ENCODE assay signal across 20 mouse cellular contexts in genomic region chr9:16428589-16428988, GRCm38 (mm10).
DNase-seq lines count a peak whose midpoint lies in the region; ATAC-seq lines count a peak whose summit lies in the region.
"Had no signal": no experiment of that assay in that cellular context is flagged by ENCODE, and none has a peak within 500 bp of the region (broad histone marks: within the 10 kb centered on the region; RNA-seq: fewer than 3 reads in every experiment).

No protein-coding gene starts in this region.

- no peaks in the 10 kb centered on the region for H3K36me3 ChIP-seq in hindbrain, embryonic 11.5 days (ENCODE audit: control insufficient read depth, insufficient read depth, low read length)
- no peaks in the 10 kb centered on the region for H3K36me3 ChIP-seq in hindbrain, embryonic 10.5 days
- no peaks in the 10 kb centered on the region for H3K36me3 ChIP-seq in hindbrain, embryonic 12.5 days
- H3K36me3 ChIP-seq in midbrain, embryonic 13.5 days, result no peaks in the 10 kb centered on the region
- H3K36me3 ChIP-seq: embryonic facial prominence, embryonic 15.5 days; stomach, embryonic 15.5 days had no signal

- no peaks in the 10 kb centered on the region for H3K4me1 ChIP-seq in hindbrain, embryonic 11.5 days (replicated peaks; ENCODE audit: control insufficient read depth, insufficient read depth, low read length)
- peaks cover 16% of the 10 kb centered on the region for H3K4me1 ChIP-seq in hindbrain, embryonic 10.5 days (replicated peaks)
- peaks cover 9% of the 10 kb centered on the region for H3K4me1 ChIP-seq in hindbrain, embryonic 12.5 days
- H3K4me1 ChIP-seq in midbrain, embryonic 13.5 days (replicated peaks), result peaks cover 20% of the 10 kb centered on the region
- H3K4me1 ChIP-seq: embryonic facial prominence, embryonic 15.5 days; stomach, embryonic 15.5 days had no signal

- no peak overlapping the region for H3K27ac ChIP-seq in hindbrain, embryonic 11.5 days (ENCODE audit: low read depth, low read length)
- no peak overlapping the region for H3K27ac ChIP-seq in hindbrain, embryonic 10.5 days
- H3K27ac ChIP-seq in hindbrain, embryonic 12.5 days, result peak overlapping the region; percentile 73
- peak overlapping the region; percentile 70 for H3K27ac ChIP-seq in midbrain, embryonic 13.5 days
- H3K27ac ChIP-seq: embryonic facial prominence, embryonic 15.5 days; macrophage; stomach, embryonic 15.5 days had no signal

- peak; percentile 33 for DNase-seq in hindbrain, embryonic 11.5 days (ENCODE audit: low spot score)
- DNase-seq in hindbrain, embryonic 10.5 days (ENCODE audit: low spot score), result no peak
- DNase-seq in embryo, embryonic 10 days (ENCODE audit: low spot score), result peak; percentile 51
- no peak for DNase-seq in gastrocnemius, adult 18-20 months (ENCODE audit: low spot score)
- DNase-seq in cerebellum, adult 11 months, result no peak
- no peak for DNase-seq in spleen, postnatal 4 days (ENCODE audit: low spot score in 2 of 2)
- DNase-seq: adrenal gland, adult 8-10 months; cerebellum, adult 2 months; kidney, adult 2 months; kidney, postnatal 36 days; liver; lung, embryonic 14.5 days; right cerebral cortex, adult 18-20 months; spleen, adult 18-20 months; thymus, adult 2 months had no signal

- H3K9me3 ChIP-seq in hindbrain, embryonic 11.5 days (ENCODE audit: control insufficient read depth, low read length), result no peaks in the 10 kb centered on the region
- no peaks in the 10 kb centered on the region for H3K9me3 ChIP-seq in hindbrain, embryonic 10.5 days
- no peaks in the 10 kb centered on the region for H3K9me3 ChIP-seq in hindbrain, embryonic 12.5 days (replicated peaks)
- H3K9me3 ChIP-seq in midbrain, embryonic 13.5 days, result no peaks in the 10 kb centered on the region
- H3K9me3 ChIP-seq: embryonic facial prominence, embryonic 15.5 days; stomach, embryonic 15.5 days had no signal

- ATAC-seq in hindbrain, embryonic 11.5 days (ENCODE audit: low FRiP score), result peak; percentile 78; the same call in 1 of the 2 replicates
- ATAC-seq in hindbrain, embryonic 12.5 days (ENCODE audit: low FRiP score), result peak; percentile 69
- ATAC-seq in midbrain, embryonic 13.5 days, result peak; percentile 82

- H3K27me3 ChIP-seq in hindbrain, embryonic 11.5 days (ENCODE audit: control insufficient read depth, insufficient read depth, low read length), result no peaks in the 10 kb centered on the region
- no peaks in the 10 kb centered on the region for H3K27me3 ChIP-seq in hindbrain, embryonic 10.5 days (ENCODE audit: insufficient read depth, poor library complexity, severe bottlenecking)
- H3K27me3 ChIP-seq in hindbrain, embryonic 12.5 days, result no peaks in the 10 kb centered on the region
- H3K27me3 ChIP-seq in midbrain, embryonic 13.5 days, result no peaks in the 10 kb centered on the region
- H3K27me3 ChIP-seq: embryonic facial prominence, embryonic 15.5 days; stomach, embryonic 15.5 days had no signal

- H3K9ac ChIP-seq in hindbrain, embryonic 11.5 days (ENCODE audit: low read depth, low read length), result no peak overlapping the region
- no peak overlapping the region for H3K9ac ChIP-seq in hindbrain, embryonic 12.5 days
- no peak overlapping the region for H3K9ac ChIP-seq in midbrain, embryonic 13.5 days (replicated peaks)
- H3K9ac ChIP-seq: embryonic facial prominence, embryonic 15.5 days; lung, embryonic 14.5 days; stomach, embryonic 15.5 days had no signal

- no peak overlapping the region for H3K4me2 ChIP-seq in hindbrain, embryonic 11.5 days (replicated peaks; ENCODE audit: low read depth, low read length)
- H3K4me2 ChIP-seq in hindbrain, embryonic 12.5 days (replicated peaks), result no peak overlapping the region
- 0 out of 2 replicates have a peak overlapping the region, but pooled peaks have one; percentile 10 for H3K4me2 ChIP-seq in midbrain, embryonic 13.5 days (replicated peaks)
- H3K4me2 ChIP-seq: embryonic facial prominence, embryonic 15.5 days; lung, embryonic 14.5 days; stomach, embryonic 15.5 days had no signal

- no peak overlapping the region for H3K4me3 ChIP-seq in hindbrain, embryonic 11.5 days (ENCODE audit: low read depth, low read length)
- H3K4me3 ChIP-seq in hindbrain, embryonic 10.5 days, result no peak overlapping the region
- no peak overlapping the region for H3K4me3 ChIP-seq in hindbrain, embryonic 12.5 days
- no peak overlapping the region for H3K4me3 ChIP-seq in midbrain, embryonic 13.5 days (replicated peaks)
- H3K4me3 ChIP-seq: embryonic facial prominence, embryonic 15.5 days; stomach, embryonic 15.5 days had no signal

- 53% methylated on average over 5 of the region's 5 CpGs for WGBS in hindbrain, embryonic 11.5 days
- WGBS in hindbrain, embryonic 10.5 days, result 68% methylated on average over 5 of the region's 5 CpGs
- WGBS in hindbrain, embryonic 12.5 days, result 45% methylated on average over 5 of the region's 5 CpGs
- WGBS in midbrain, embryonic 13.5 days, result 44% methylated on average over 5 of the region's 5 CpGs

Comparison
In these comparisons a context has a peak if more than half of its experiments do, and no peak if none do; other contexts are left out.
1. DNase-seq: peak in hindbrain, embryonic 11.5 days (single experiment) and embryo, embryonic 10 days (single experiment); none in hindbrain, embryonic 10.5 days (single experiment), gastrocnemius, adult 18-20 months (single experiment), cerebellum, adult 11 months (single experiment) and spleen, postnatal 4 days (0 of 2).
2. H3K27ac ChIP-seq: peak in hindbrain, embryonic 12.5 days (single experiment) and midbrain, embryonic 13.5 days (single experiment); none in hindbrain, embryonic 11.5 days (single experiment) and hindbrain, embryonic 10.5 days (single experiment).
3. Peak in every context shown above with its lines, with median percentiles within 50 percentile points of each other: ATAC-seq.